Comparison of ENCODE assay signal across 15 mouse cellular contexts in genomic region chr11:72759581-72759980, GRCm38 (mm10).
"Had no signal": no experiment of that assay in that cellular context is flagged by ENCODE, and none has a peak within 500 bp of the region (broad histone marks: within the 10 kb centered on the region; RNA-seq: fewer than 3 reads in every experiment).

No protein-coding gene starts in this region.

- ATAC-seq: lung, postnatal 0 days had no signal

- DNase-seq: kidney, adult 8-10 months; kidney, postnatal 10 days; kidney, postnatal 36 days; layer of hippocampus, postnatal 36 days; liver, embryonic 13.5 days; lung, embryonic 14.5 days; lung, postnatal 36 days; midbrain, embryonic 14.5 days; right cerebral cortex, adult 18-20 months; right cerebral cortex, postnatal 14 days; spleen, adult 18-20 months; thymus, postnatal 25 days had no signal

- H3K27me3 ChIP-seq: kidney, embryonic 15.5 days; liver, embryonic 13.5 days; stomach, embryonic 15.5 days had no signal
